Mouse (Mus musculus) lung, adult 2 months (tissue): ENCODE data around the gene Pts. TPM values are rescaled to one million over a fixed set of nuclear protein-coding genes. Genes with fewer than 3 reads are reported as not detected.
A peak's percentile ranks its signal among the peaks of the same experiment; 100 is the strongest.

Experiments
- DNase-seq: peaks from one replicate; pipeline ENCODE4 v3.0.0; 2022
- H3K4me1 ChIP-seq: fragments of 200-500 bp; 2 replicates; pipeline ENCODE4 v1.6.1; 2011; ENCODE audit warnings: low read length; ENCODE audit not compliant: control insufficient read depth, insufficient read depth
- H3K4me3 ChIP-seq: fragments of 200-500 bp; replicated peaks from 2 replicates; pipeline ENCODE3; 2011; ENCODE audit warnings: low read depth, mild to moderate bottlenecking, control low read depth, low read length; ENCODE audit errors: extremely low read depth
- CTCF ChIP-seq: fragments of 200-500 bp; IDR thresholded peaks from 2 replicates; pipeline ENCODE4 v1.5.1; 2011; ENCODE audit warnings: mild to moderate bottlenecking, low read length, control low read depth; ENCODE audit not compliant: insufficient read depth
- POLR2A ChIP-seq: fragments of 200-500 bp; IDR thresholded peaks from 2 replicates; pipeline ENCODE4 v1.6.1; 2011; ENCODE audit warnings: low read depth, mild to moderate bottlenecking, control low read depth, low read length, borderline replicate concordance; ENCODE audit errors: extremely low read depth
- WGBS: fragments of 180-500 bp; shearing (Covaris S2); methylation state at CpG from one replicate; pipeline ENCODE4 v1.1.7; 2018; 5-methylcytosine and 5-hydroxymethylcytosine counted together
- polyA plus RNA-seq: library from polyadenylated mRNA; depleted of rRNA; stranded (reverse); fragments of >200 nt; gene quantifications from 2 replicates; pipeline ENCODE4 v1.2.3, GENCODE M21; 2012; rRNA removed

Gene Pts
- 30.6 and 33.1 TPM in 2 replicates for polyA plus RNA-seq

- peak; percentile 96 for TF ChIP-seq POLR2A
- peak; percentile 85 for TF ChIP-seq CTCF
- WGBS, result under 1% methylated on average over 54 of the region's 54 CpGs
- peak; percentile 98 for DNase-seq
- Histone ChIP-seq H3K4me1 (peaks cover 4% of the 10 kb centered on the region; the same call in 1 of the 2 replicates), H3K4me3 (peak within 1 kb of the TSS; percentile 99)
These were observed at the start of gene Pts for GRCm38 (mm10) chr9:50528293-50528892. Pts (minus strand) TSS chr9:50528724.

GRCm38 (mm10) chr9:50569599-50570525, 41.3 kb upstream of the Pts start:
- 63% methylated on average over 10 of the region's 10 CpGs for WGBS
- DNase-seq, result no peak
- Histone ChIP-seq H3K4me3 (no peak overlapping the region), H3K4me1 (no peaks in the 10 kb centered on the region)
- TF ChIP-seq CTCF (no peak), POLR2A (no peak)

DNA sequence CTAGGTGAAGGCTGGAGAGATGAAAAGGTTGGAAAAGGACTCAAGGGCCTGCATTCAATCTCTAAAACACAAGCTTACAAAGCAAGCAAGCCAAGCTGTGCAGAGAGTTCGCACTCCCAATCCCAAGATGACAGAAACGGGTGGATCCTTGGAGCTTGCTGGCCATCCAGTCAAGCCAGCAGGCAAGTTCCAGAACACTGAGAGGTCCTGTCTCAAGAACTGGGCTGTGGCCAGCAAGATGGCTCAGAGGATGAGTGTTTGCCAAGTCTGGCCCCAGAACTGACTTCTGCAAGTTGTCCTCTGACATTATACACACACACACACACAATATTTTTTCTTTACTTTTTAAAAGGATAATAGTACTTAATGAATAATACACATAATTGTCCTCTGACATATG, 39.4 kb upstream of the Pts start:
- H3K4me3 ChIP-seq, result no peak overlapping the region
- no peaks in the 10 kb centered on the region for H3K4me1 ChIP-seq
- WGBS, result 75% methylated on average over 2 of the region's 2 CpGs
- no peak for DNase-seq
- TF ChIP-seq CTCF (no peak), POLR2A (no peak)

DNA sequence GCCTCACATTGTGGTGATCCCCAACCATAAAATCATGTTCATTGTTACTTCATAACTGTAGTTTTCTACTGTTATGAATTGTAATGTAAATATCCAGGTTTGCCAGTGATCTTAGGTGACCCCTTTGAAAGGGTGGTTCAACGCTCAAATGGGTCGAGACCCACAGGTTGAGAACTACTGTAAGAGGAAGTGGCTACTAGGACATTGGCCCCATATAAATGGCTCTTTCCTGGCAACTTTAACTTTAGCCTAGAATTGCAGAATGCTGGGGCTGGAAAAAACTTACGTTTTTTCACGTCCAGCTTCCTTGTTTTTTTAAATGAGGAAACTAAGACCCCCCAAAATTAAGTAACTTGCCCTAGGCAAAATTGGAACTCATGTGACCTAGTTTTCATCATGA, 38.8 kb upstream of the Pts start:
- 77% methylated on average over 4 of the region's 4 CpGs for WGBS
- TF ChIP-seq POLR2A (no peak), CTCF (no peak)
- Histone ChIP-seq H3K4me3 (no peak overlapping the region), H3K4me1 (no peaks in the 10 kb centered on the region)
- DNase-seq, result no peak

DNA sequence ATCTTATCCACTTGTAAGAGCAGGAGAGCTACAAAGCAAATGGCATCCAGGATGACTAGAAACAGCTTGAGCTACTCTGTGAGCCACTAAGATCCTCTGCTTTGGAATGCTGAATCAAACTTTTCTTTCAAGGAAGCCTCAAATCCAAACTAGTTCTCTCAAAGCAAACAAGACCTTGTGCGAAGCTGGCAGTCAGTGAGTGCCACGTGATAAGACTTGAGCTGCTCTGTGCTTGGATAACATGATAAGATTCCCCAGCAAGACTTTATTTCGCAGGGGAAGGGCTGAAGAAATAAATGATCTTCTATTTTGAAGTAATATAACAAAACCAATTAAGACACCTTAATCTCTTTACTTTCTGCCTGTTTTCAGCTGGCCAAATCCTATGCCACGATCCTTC, 37.4 kb upstream of the Pts start:
- TF ChIP-seq POLR2A, result no peak
- no peak for TF ChIP-seq CTCF
- no peaks in the 10 kb centered on the region for H3K4me1 ChIP-seq
- no peak overlapping the region for H3K4me3 ChIP-seq
- DNase-seq, result no peak
- WGBS, result 34% methylated on average over 4 of the region's 4 CpGs

DNA sequence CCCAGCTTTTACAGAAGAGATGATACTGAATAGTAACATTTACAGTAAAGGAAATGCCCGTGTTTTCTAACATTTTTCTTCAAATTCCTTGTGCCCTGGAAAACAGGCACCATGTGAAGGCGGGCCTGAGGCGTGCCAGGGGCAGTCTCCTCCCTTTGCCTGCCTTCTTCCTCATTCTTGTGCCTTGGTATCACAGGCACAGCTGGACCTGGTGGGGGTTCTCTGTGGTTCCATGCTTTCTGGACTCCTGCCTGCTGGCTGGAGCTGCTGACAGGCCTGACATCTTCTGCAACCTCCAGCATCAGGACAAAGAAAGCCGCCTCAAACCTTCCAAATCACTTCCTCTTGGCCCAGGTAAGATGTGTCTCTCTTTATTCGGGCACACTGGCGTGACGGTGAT, 36.6 kb upstream of the Pts start:
- WGBS, result 60% methylated on average over 7 of the region's 7 CpGs
- DNase-seq, result no peak
- no peak for TF ChIP-seq POLR2A
- no peak for TF ChIP-seq CTCF
- Histone ChIP-seq H3K4me3 (no peak overlapping the region), H3K4me1 (no peaks in the 10 kb centered on the region)

GRCm38 (mm10) chr9:50561918-50562360, 33.4 kb upstream of the Pts start:
- no peak for TF ChIP-seq CTCF
- no peak for TF ChIP-seq POLR2A
- no peak for DNase-seq
- WGBS, result 68% methylated on average over 2 of the region's 2 CpGs
- no peaks in the 10 kb centered on the region for H3K4me1 ChIP-seq
- no peak overlapping the region for H3K4me3 ChIP-seq

DNA sequence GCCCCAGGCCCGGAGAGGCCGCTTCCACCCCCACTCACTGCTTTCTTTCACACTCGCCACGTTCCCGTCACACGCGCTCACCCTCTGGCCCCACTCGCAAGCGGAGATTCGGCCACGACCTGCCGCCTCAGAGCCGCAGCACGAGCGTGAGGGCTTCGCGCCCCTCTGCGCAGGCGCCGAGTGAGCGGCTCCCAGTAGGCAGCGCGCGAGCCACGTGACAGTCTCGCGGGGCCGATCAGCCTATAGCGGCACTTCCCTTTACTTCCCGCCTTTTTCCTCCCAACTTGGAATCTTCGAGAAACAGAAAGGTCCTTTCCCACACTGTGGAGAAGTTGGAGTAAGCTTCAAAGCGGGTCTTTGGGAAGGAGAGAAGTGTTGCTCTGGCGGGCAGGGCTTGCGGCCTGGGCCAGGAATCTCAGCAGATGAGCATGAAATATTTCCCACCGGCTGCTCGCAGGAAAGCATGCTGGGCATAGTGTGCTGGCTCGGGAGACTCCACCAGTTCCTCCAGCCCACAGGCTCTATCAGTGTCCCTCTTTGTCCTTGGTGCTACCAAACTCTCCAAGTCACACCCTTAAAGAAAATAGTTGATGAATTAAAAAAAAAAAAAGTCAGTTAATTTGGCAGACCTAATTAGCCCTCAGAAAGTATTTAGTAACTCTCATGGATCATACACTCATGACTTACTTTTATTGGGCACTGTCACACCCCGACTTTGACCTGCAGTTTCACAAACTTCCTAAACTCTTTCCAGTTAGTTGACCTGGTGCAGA, 32.8 kb upstream of the Pts start, which contains the start of gene Tex12:
Tex12 (minus strand) TSS at position 181 of the 773 bp plus-strand sequence.
- WGBS, result 86% methylated on average over 38 of the region's 38 CpGs
- no peak within 1 kb of the TSS for H3K4me3 ChIP-seq
- DNase-seq, result no peak
- TF ChIP-seq CTCF (no peak), POLR2A (no peak)
- no peaks in the 10 kb centered on the region for H3K4me1 ChIP-seq

DNA sequence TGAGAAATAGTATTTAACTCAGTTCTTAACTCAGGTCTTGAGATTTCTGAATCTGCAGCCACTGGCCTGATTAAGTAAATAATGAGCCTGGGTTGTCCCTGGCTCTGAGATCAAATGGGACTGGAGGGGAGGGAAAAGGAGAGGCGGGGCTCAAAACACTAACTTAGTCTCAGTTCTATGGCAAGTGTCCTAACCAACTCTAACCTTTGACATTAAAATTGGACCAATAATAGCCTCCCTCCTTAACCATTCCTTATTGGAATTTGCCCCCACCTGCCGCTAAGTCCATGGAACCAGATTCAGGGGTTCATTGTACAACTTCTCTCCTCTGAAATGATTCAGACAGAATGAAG, 26.5 kb upstream of the Pts start, which contains the start of gene Bco2:
Bco2 (minus strand) TSS at position 88 of the 353 bp plus-strand sequence.
- TF ChIP-seq CTCF, result no peak
- no peak for TF ChIP-seq POLR2A
- Histone ChIP-seq H3K4me1 (no peaks in the 10 kb centered on the region; the same call in 1 of the 2 replicates), H3K4me3 (peak within 1 kb of the TSS; percentile 54)
- no peak for DNase-seq
- WGBS, result 28% methylated on average over 2 of the region's 2 CpGs
